Mouse (Mus musculus): ENCODE data around the gene Fam184b.

Fam184b gene

DNA sequence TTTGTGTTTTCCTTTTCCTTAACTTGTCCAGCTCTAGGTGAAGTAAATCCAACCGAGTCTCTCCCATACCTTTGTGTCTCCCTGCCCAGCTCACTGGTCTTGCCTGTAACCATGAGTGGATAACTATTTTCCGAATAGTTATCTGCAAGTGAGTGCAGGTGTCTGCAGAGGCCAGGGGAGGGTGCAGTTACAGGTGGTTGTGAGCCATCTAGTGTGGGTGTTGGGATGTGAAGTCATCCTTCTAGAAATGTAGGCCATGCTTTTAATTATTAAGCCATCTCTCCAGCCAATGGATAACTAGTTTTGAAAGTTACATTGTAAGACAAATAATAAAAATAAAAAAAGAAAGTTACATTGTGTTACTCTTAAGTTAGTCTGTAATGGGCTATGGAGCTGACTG lies 125.9 kb downstream of the Fam184b start:
- DNase-seq (ENCODE audit: low spot score): no peak

DNA sequence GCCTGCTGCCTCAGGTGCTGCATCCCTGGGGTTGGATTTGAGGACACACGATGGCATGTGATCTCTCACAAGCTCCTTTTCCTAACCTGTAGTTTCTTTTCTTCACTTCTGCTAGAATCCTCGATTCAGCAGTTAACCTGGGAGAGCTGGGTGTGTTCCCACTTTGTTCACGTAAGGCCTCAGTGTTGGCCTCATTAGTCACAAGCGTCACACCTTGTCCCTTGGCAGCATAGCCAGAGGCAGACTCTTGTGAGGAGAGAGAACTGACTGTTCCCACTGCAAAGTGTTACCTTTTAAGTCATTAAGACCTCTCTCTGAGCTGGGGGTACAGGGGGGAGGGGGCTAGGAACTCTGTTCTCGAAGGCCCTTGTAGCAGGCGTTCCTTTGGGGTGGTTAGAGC lies 126.5 kb downstream of the Fam184b start:
- no peak for DNase-seq (ENCODE audit: low spot score)

DNA sequence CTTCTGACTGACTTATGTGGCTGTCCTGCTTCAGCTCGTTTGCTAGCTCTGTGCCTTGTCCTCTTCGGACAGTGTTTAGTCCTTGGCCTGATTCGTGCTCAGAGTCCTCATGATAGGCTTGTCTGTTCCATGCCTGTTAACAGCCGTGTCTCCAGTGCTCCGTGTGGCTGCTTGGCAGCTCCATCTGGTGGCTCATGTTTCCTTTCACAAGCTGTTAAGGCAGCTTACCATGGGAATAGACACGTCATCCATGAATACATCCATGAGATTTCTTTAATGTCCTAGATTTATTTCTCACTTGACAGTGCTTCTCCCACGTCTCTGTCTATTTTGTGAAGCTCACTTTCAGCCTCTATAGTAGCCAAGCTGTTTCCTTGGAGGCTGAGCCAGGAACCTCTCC lies 129.3 kb downstream of the Fam184b start:
- DNase-seq (ENCODE audit: low spot score): no peak

DNA sequence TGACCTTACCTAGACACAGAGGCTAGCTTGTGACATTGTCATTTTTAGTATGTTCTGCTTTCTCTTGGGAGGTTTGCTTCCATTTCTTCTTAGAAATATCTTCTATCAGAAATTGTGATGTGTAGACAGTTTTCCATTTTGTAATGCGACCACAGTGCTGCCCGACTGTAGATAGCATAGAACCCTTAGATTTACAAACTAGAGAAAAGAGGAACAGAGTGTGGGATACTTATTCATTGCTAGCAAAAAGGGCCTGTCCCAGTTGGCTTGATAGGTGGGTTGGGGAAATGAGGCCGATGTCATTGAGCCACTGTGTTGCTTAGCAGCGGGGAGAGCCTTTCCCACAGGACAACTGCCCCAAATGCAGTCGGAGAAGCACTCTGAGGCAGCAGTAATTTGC lies 141.8 kb downstream of the Fam184b start:
- no peak for DNase-seq (ENCODE audit: low spot score)

DNA sequence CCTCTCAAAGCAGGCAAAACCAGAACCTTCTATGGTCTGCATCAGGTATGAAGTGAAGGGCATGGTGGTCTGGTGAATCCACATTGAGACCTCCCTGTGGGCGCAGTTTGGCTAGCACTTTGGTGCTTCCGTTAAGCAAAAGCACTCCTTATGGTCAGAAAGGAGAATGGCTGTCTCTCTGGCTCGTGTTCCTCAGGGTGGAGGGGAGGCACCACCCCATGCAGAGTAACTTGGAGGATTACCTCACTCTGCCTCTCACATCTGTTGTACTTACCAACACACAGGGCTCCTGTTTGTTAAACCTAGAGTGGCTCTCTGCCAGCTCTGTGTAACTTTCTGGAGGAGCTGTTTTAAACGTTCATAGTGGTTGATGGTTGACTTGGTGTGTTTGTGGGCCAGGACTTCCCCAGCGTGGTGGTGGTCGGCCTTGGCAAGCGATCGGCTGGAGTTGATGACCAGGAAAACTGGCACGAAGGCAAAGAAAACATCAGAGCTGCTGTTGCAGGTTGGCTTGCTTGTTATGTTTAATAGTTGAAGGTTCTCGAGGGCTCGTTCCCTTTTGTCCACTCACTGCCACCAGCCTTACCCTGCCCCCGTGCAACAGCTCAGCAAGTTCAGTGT lies 142.4 kb downstream of the Fam184b start:
- no peak for DNase-seq (ENCODE audit: low spot score)

DNA sequence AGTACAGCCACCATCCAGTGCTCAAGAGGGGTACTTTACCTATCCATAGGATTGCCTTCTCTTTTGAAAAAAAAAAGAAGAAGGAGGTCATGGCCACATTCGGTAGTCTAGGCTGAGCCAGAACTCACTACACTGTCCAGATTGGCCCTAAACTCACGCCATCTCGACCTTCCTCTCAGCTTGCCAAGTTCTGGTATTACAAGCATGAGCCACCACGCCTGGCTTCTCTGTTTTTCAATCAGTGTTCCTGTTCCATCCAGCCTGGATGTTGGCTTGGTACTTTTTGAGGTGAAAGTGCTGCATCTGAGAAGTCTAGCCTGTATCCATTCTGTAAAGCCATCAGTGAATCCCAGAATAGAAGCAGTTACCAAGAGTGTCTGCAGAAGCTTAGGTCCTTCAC lies 142.9 kb downstream of the Fam184b start:
- no peak for DNase-seq (ENCODE audit: low spot score)

DNA sequence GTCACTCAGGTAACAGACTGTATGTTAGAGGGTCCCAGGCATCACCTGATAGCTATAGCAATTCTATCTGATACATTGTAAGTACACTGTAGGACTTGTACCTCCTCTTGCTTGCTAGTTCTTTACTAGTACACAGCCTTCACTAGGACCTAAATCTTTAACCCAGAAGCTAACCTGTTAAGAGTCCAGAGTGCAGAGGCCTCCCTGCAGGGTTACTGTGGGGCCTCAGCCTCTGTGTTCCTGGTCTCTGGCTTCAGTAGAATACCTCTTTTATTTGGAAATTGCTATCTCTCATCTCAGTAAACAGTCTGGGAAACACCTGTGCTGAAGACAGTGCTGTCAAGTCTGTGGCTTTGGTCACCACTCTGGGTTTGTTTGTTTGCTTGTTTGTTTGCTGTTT lies 143.4 kb downstream of the Fam184b start:
- DNase-seq (ENCODE audit: low spot score): no peak

DNA sequence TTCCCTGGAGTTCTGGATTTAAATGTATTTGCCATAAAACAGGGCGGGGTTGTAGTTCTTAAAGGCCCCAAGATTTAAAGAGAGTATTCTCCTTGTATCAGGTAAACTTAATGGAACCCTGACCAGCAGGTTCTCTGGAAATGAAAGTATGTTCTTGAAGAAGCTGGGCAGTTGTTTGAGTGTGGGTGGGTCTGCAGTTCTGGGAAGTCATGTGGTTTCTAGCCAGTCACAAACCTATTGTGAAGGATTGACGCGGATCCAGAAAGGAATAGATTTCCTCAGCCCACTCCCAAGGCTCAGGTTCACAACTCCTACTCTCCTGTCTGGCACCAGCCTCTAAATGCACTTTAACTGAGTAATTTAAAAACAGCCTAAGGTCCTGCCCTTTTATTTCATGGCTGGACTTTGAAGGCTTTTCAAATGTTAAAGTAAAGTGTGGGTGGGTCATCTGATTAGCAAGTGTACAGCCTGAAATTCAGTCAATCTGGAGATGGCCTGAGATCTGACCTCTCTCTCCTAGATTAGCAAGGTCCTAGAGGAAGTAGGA lies 143.9 kb downstream of the Fam184b start:
- no peak for DNase-seq (ENCODE audit: low spot score)

DNA sequence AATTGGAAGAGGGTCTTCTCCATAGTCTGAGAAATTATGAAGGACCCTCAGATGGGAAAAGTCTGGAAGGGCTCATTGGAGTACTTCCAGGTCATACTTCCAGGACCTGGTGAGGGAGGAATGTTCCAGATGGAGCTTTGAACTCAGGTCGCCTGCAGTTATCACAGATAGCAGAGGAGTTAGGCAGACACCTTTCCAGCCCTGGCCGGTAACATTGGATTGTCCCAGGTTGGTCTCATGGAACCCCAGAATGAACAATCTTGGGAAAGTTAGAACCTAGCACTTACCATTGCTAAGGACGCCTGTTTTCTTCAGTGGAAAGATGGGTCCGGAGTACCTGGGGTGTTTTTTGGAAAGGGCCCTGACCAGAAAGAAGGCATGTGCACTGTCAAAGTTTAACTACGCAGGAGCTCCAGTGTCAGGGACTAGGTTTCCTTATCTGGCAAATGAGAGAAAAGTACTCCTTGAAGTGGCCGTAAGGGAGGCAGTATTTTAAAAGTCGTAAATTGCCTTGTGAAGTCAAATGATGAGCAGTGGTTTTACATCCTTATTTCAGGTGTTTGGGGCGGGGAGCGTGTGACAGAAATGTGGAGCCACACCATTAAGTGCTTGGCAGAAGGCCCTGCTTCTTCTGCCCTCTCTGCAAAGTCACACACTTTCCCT lies 145.2 kb downstream of the Fam184b start:
- peak; percentile 11 for DNase-seq (ENCODE audit: low spot score)

DNA sequence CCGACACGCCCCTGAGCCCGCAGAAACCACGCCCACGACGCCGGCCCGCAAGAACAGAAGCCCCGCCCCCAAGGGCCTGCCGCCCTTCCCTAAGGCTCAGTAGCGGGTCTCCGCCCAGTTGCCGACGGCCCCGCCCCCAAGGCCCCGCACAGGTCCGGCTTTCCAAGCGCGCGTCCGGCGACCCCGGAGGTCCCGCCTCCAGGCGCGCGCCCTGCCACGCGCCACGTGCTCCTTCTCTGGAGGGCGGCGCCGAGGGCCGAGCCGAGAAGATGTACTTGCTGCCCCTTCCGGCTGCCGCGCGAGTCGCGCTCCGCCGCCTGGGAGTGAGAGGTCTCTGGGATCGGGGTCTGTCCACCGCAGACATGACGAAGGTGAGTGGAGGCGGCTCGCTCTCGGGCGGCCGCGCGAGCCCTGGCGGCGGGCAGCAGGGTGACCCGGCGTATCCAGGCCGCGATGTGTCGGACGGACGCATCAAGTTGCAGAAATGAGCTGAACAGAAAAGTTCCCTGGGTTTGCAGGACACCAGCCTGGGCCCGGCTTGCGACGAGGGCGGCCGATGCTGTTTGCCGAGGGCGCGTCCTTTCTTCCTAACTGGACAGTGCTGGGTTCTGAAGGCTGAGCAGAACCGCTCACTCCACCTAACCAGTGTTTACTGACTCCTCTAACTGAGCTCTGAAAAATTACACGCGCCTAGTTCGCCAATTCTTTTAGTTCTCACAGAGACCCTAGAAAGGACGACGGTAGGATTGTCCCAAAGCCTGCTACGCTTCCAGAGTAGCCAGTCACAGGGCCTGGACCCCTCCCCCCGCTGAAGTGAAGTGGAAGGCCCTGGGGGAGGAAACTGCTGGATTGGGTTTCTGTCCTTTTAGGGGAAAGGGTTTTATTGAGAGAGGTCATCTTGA lies 146.0 kb downstream of the Fam184b start, which contains the start of gene Lap3:
Gene Lap3, plus strand, starts transcription at position 184 of the 902 bp plus-strand sequence.
- peak; percentile 97 for DNase-seq (ENCODE audit: low spot score)

DNA sequence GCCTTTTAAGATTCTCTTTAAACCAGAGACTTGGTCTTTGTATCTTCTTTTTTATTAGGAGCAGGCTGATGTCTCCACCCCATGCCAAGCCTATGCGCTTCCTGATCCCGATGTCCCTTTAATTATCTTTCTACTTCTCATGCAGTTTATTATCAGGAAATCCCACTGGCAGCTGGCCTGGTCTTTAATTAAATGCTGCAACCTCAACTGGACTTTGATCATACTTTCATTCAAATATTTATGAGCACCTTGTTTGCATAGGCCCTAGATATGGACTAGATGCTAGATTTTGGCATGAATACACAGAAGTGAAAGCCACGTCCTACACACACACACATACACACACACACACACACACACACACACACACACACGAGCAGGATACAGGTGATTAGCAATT lies 147.6 kb downstream of the Fam184b start:
- DNase-seq (ENCODE audit: low spot score): no peak

DNA sequence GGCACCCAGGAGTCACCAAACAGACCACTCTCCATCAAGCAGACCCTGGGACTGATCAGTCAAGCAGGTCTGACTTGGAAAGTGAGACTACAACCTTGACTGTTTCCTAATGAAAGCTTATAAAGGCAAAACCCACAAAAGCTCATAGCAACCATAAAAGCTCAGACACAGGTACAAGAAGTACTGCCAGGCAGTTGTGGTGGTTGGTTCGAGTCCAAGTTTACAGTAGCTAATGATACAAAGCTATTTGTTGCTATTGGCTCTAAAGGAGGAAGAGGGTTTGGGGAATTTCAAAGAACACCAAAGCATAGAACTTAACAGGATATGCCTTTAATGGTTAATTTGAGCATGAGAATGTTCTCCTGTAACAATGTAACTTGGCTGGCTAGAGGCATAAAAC lies 155.8 kb downstream of the Fam184b start:
- DNase-seq (ENCODE audit: low spot score): no peak

DNA sequence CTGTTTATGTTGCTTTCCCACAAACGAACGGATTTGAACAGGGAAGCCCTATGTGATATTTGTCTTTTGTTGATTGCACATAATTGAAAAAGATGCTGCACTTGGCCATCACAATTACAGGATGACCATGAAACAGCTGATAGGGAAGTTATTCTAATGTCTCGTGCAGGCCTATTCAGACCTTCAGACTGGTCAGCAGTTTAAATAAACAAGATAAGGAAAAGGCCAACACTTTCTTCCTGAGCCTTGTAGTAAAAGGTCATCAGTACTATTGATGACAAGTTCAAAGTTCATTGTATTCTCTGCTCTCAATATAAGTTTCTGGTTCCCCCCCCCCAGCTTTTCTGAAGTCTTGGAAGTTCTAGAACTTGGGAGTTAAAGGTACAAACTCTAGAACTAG lies 156.8 kb downstream of the Fam184b start:
- DNase-seq (ENCODE audit: low spot score): no peak

DNA sequence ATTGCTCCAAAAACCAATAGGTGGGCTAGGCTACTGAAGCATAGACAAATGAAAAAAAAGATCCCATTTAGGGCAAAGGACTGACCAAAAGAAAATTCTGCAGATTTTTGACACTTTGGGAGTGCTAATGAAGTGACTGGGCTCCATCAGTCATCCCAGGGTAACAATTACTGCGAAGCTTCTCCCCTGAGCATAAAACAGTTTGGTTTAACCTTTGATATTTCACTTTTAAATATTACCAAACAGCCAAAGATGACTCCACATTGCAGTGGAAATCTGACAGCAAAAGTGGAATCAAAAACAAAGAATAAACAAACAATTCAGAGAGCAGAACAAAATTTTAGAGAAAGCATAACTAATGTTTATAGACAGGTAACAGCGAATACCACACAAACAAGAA lies 158.3 kb downstream of the Fam184b start:
- DNase-seq (ENCODE audit: low spot score): no peak

DNA sequence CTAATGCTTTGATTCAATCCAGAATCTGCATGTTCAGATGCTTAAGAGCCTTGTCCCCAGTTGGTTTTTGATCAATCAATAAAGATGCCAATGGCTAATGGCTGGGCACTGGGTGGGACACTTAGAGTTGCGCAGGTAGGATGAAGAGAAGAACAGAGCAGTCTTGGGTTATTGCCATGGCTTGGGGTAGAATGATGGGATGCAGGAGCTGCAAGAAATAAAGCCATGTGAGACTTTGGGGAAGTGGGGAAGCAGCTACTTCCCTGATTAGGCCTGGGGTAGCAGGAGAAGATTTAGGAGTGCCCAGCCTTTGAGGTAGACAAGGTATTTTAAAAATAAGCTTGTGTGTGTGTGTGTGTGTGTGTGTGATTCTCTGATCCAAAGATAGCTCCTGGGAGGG lies 159.3 kb downstream of the Fam184b start:
- no peak for DNase-seq (ENCODE audit: low spot score)

All from embryo, embryonic 10 days (tissue).